Mouse (Mus musculus): ENCODE results near the gene 2010300C02Rik. TPM values are rescaled to one million over a fixed set of nuclear protein-coding genes. Genes with fewer than 3 reads are reported as not detected.
"Not testable (repeated sequence)": the region's sequence is repeated elsewhere in the genome, so short reads cannot be mapped to it uniquely, and the experiment has no call there.

2010300C02Rik gene
- polyA plus RNA-seq, 1 experiment from 2014 or later: 3.5 TPM

DNA sequence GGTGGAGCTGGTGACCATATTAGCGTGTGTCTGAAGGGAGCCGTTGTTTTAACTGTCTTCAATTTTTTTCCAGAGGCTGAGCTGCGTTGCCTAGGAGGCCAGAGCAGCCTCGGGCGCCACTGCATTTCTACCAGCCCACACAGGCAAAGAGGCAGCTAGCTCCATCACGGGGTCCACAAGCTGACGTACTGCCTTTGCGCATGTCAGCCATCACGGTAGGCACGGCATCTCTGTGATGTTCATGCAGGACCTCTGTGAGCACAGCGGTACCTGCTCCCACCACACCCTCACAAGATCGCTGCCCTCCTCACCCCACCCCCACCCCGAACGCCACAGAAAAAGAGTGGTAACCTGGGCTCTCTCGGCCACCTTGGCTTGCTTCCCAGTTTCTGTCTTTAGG, 105.8 kb downstream of the 2010300C02Rik start:
- Histone ChIP-seq H3K4me3 (replicated peaks; ENCODE audit: low read length) (no peak overlapping the region), H3K27ac (ENCODE audit: low read length) (no peak overlapping the region), H3K4me2 (ENCODE audit: low read length) (no peak overlapping the region), H3K4me1 (replicated peaks; ENCODE audit: control insufficient read depth, insufficient read depth, low read length) (no peaks in the 10 kb centered on the region), H3K36me3 (ENCODE audit: control insufficient read depth, insufficient read depth) (no peaks in the 10 kb centered on the region), H3K9me3 (ENCODE audit: control insufficient read depth, low read length) (no peaks in the 10 kb centered on the region), H3K9ac (replicated peaks; ENCODE audit: low read depth, low read length) (no peak overlapping the region), H3K27me3 (replicated peaks; ENCODE audit: control insufficient read depth, insufficient read depth, low read length) (no peaks in the 10 kb centered on the region)
- WGBS: 76% methylated on average over 15 of the region's 15 CpGs
- peak; percentile 15; the same call in 1 of the 2 replicates for ATAC-seq

DNA sequence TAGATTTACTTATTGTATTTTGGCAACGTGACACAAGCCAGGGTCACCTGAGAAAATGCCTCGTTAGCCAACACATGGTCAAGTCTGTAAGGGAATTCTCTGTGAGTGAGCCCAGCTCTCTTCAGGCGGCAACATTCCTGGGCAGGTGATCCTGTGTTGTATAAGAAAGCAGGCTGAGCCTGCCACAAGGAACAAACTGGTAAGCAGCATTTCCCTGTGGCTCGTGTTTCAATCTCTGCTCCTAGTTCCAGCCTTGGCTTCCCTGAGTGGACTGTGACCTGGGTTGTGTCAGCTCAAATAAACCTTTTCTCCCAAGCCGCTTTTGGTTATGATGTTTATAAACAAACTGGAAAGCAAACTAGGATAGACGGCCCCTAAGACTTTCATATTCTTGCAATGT, 108.9 kb downstream of the 2010300C02Rik start:
- Histone ChIP-seq H3K9me3 (ENCODE audit: control insufficient read depth, low read length) (no peaks in the 10 kb centered on the region), H3K9ac (replicated peaks; ENCODE audit: low read depth, low read length) (no peak overlapping the region), H3K4me2 (ENCODE audit: low read length) (no peak overlapping the region), H3K36me3 (ENCODE audit: control insufficient read depth, insufficient read depth) (no peaks in the 10 kb centered on the region), H3K27me3 (replicated peaks; ENCODE audit: control insufficient read depth, insufficient read depth, low read length) (no peaks in the 10 kb centered on the region), H3K4me3 (replicated peaks; ENCODE audit: low read length) (no peak overlapping the region), H3K4me1 (replicated peaks; ENCODE audit: control insufficient read depth, insufficient read depth, low read length) (no peaks in the 10 kb centered on the region), H3K27ac (ENCODE audit: low read length) (no peak overlapping the region)
- 60% methylated on average over 6 of the region's 6 CpGs for WGBS
- ATAC-seq: no peak

DNA sequence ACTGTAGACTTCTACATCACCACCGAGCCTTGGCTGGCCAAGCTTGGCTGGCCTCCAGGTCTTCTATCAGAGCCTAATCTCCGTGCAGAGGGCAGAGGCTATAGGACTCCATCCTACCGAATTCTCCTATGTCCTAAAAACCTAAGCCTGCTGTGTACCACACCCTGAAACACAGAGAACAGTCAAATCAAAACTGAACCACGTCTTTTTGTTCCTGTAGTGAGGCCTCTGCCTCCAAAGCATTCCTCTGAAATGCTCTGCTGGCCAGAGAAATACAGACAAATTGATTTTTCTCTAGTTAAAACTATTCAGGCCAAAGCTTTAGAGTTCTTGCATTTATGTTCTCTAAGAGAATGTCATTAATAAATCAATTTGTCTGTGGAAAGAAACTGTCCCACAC, 109.6 kb downstream of the 2010300C02Rik start:
- no peak for ATAC-seq
- no peak overlapping the region for H3K27ac ChIP-seq (ENCODE audit: low read length)
- H3K36me3 ChIP-seq (ENCODE audit: control insufficient read depth, insufficient read depth): no peaks in the 10 kb centered on the region
- H3K9me3 ChIP-seq (ENCODE audit: control insufficient read depth, low read length): no peaks in the 10 kb centered on the region
- no peak overlapping the region for H3K4me3 ChIP-seq (replicated peaks; ENCODE audit: low read length)
- no peaks in the 10 kb centered on the region for H3K27me3 ChIP-seq (replicated peaks; ENCODE audit: control insufficient read depth, insufficient read depth, low read length)
- H3K4me2 ChIP-seq (ENCODE audit: low read length): no peak overlapping the region
- 64% methylated on average over 4 of the region's 4 CpGs for WGBS
- no peaks in the 10 kb centered on the region for H3K4me1 ChIP-seq (replicated peaks; ENCODE audit: control insufficient read depth, insufficient read depth, low read length)
- no peak overlapping the region for H3K9ac ChIP-seq (replicated peaks; ENCODE audit: low read depth, low read length)

DNA sequence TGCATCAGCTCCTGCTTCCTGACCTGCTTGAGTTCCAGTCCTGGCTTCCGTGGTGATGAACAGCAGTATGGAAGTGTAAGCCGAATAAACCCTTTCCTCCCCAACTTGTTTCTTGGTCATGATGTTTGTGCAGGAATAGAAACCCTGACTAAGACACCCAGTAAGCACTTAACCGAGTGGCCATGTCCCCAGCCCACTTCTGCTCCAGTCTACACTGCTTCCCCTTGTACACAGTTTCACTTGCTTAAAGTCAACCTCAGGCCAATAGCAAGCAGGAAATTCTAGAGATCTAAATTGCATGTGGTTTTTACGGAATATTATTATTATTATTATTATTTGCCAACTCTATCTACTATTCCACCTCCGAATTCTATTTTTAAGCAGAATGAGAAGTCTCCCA, 114.2 kb downstream of the 2010300C02Rik start:
- not testable (repeated sequence) for H3K4me1 ChIP-seq (replicated peaks; ENCODE audit: control insufficient read depth, insufficient read depth, low read length); H3K4me2 ChIP-seq (ENCODE audit: low read length); H3K27ac ChIP-seq (ENCODE audit: low read length); H3K9me3 ChIP-seq (ENCODE audit: control insufficient read depth, low read length); H3K9ac ChIP-seq (replicated peaks; ENCODE audit: low read depth, low read length); H3K4me3 ChIP-seq (replicated peaks; ENCODE audit: low read length); H3K36me3 ChIP-seq (ENCODE audit: control insufficient read depth, insufficient read depth); ATAC-seq; H3K27me3 ChIP-seq (replicated peaks; ENCODE audit: control insufficient read depth, insufficient read depth, low read length)
- 89% methylated on average over 3 of the region's 5 CpGs for WGBS

DNA sequence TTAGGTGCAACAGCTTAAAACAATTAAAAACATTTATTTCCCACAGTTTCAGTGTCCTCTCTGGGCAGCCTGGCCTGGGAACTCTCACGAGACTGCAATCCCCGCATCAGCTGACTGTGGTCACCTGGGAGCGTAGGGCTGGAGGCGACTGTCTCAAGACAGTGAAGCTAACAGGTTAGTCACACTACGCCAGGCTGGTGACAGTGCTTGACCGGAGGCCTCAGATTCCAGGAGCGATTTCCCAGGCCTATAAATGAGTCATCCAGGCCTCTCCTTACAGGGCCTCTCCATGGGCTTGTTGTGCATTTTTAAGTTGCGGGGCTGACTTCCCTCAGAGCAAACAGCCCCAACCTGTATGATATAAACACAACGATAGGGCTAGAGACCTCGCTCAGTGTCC, 116.7 kb downstream of the 2010300C02Rik start:
- Histone ChIP-seq H3K4me1 (replicated peaks; ENCODE audit: control insufficient read depth, insufficient read depth, low read length) (no peaks in the 10 kb centered on the region; the same call in 1 of the 2 replicates), H3K27ac (ENCODE audit: low read length) (no peak overlapping the region), H3K27me3 (replicated peaks; ENCODE audit: control insufficient read depth, insufficient read depth, low read length) (no peaks in the 10 kb centered on the region), H3K9ac (replicated peaks; ENCODE audit: low read depth, low read length) (no peak overlapping the region), H3K36me3 (ENCODE audit: control insufficient read depth, insufficient read depth) (no peaks in the 10 kb centered on the region), H3K9me3 (ENCODE audit: control insufficient read depth, low read length) (no peaks in the 10 kb centered on the region), H3K4me3 (replicated peaks; ENCODE audit: low read length) (no peak overlapping the region), H3K4me2 (ENCODE audit: low read length) (no peak overlapping the region)
- 95% methylated on average over 10 of the region's 10 CpGs for WGBS
- ATAC-seq: no peak

DNA sequence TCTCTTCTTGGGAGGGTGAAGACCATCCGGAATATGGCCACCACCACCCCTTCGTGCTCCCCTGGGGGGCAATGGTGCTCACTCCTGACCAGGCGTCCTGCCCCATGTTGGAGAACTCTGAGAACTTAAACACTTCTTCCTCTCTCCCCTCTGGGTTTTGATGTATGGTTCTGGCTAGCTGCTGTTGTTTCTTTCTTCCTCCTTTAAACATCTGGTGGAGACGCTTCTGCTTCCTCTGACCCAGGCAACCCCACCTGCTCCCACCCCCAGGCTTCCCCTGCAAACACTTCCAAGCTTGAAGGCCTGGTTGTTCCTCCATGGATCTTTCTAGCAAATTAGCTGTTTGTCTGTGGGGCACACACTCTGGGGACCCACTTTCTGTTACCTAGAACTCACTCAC, 117.6 kb downstream of the 2010300C02Rik start:
- Histone ChIP-seq H3K4me2 (ENCODE audit: low read length) (no peak overlapping the region), H3K27ac (ENCODE audit: low read length) (no peak overlapping the region), H3K4me3 (replicated peaks; ENCODE audit: low read length) (no peak overlapping the region), H3K9ac (replicated peaks; ENCODE audit: low read depth, low read length) (no peak overlapping the region), H3K9me3 (ENCODE audit: control insufficient read depth, low read length) (no peaks in the 10 kb centered on the region), H3K36me3 (ENCODE audit: control insufficient read depth, insufficient read depth) (no peaks in the 10 kb centered on the region), H3K4me1 (replicated peaks; ENCODE audit: control insufficient read depth, insufficient read depth, low read length) (no peaks in the 10 kb centered on the region; the same call in 1 of the 2 replicates), H3K27me3 (replicated peaks; ENCODE audit: control insufficient read depth, insufficient read depth, low read length) (no peaks in the 10 kb centered on the region)
- no peak for ATAC-seq
- WGBS: 90% methylated on average over 4 of the region's 4 CpGs

DNA sequence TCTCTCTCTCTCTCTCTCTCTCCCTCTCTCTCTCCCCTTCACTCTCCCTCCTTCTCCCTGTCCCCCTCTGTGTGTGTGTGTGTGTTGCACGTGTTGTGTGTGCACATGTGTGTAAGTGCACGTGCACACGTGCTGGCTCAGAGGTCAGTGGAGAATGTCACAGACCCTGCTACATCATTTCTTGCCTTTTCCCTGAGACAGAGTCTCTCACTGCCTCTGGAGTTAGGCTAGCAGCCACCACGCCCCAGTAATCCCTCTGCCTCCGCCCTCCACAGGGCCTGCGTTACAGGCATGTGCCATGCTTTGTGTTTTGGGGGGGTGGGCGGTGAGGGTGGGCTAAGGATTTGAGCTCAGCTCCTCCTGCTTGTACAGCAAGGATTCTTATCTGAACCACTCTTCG, 118.4 kb downstream of the 2010300C02Rik start:
- no peaks in the 10 kb centered on the region for H3K27me3 ChIP-seq (replicated peaks; ENCODE audit: control insufficient read depth, insufficient read depth, low read length)
- no peak overlapping the region for H3K9ac ChIP-seq (replicated peaks; ENCODE audit: low read depth, low read length)
- H3K9me3 ChIP-seq (ENCODE audit: control insufficient read depth, low read length): no peaks in the 10 kb centered on the region
- no peaks in the 10 kb centered on the region; the same call in 1 of the 2 replicates for H3K4me1 ChIP-seq (replicated peaks; ENCODE audit: control insufficient read depth, insufficient read depth, low read length)
- H3K36me3 ChIP-seq (ENCODE audit: control insufficient read depth, insufficient read depth): no peaks in the 10 kb centered on the region
- no peak for ATAC-seq
- H3K4me3 ChIP-seq (replicated peaks; ENCODE audit: low read length): no peak overlapping the region
- WGBS: 83% methylated on average over 8 of the region's 8 CpGs
- H3K27ac ChIP-seq (ENCODE audit: low read length): no peak overlapping the region
- H3K4me2 ChIP-seq (ENCODE audit: low read length): no peak overlapping the region

DNA sequence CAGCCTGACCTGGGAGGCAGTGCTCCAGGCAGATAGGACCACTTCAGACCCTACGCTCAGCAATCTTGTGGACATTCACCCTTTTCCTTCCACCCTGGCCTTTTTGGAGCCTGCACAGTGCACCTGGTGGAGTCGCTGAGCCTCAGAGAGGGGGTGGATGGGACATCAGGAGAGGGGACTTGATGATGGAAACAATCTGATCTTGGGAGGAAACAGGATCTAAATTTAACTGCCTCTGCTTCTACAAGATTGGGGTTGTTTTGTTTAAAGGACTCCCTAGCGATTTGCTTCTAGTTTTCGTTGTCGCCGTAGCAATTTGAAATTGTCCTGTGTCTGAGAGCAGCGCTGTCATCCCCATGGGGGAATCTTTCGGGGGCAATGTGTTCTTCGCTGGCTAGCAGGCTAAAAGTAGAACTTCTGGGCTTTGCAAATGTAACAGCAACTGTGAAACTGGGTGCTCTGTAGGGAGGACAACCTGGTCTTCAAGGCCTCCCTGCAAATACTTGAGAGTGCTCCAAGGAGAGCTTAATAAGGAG, 119.2 kb downstream of the 2010300C02Rik start:
- no peak for ATAC-seq
- H3K27ac ChIP-seq (ENCODE audit: low read length): no peak overlapping the region
- no peak overlapping the region for H3K4me3 ChIP-seq (replicated peaks; ENCODE audit: low read length)
- H3K9ac ChIP-seq (replicated peaks; ENCODE audit: low read depth, low read length): no peak overlapping the region
- no peak overlapping the region for H3K4me2 ChIP-seq (ENCODE audit: low read length)
- no peaks in the 10 kb centered on the region for H3K9me3 ChIP-seq (ENCODE audit: control insufficient read depth, low read length)
- H3K36me3 ChIP-seq (ENCODE audit: control insufficient read depth, insufficient read depth): no peaks in the 10 kb centered on the region
- no peaks in the 10 kb centered on the region; the same call in 1 of the 2 replicates for H3K4me1 ChIP-seq (replicated peaks; ENCODE audit: control insufficient read depth, insufficient read depth, low read length)
- 88% methylated on average over 9 of the region's 9 CpGs for WGBS
- H3K27me3 ChIP-seq (replicated peaks; ENCODE audit: control insufficient read depth, insufficient read depth, low read length): no peaks in the 10 kb centered on the region

DNA sequence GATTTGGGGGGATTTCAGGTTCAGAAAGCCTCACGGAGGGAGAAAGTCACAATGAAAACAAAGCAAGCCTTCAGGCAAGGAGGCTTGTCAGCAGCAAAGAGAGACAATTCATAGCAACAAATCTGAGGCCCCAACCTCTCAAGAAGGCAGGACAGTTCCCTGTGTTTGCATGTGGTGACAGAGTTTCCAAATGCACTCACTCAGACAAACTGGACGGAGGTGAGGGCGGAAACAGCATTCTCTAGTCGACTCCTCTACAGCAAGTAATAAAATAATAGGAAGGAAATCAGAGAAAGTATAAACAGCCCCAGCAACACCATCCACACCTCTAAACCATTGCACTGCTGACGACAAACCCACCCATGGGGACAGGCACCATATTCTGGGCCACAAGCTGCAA, 120.9 kb downstream of the 2010300C02Rik start:
- no peak overlapping the region for H3K4me3 ChIP-seq (replicated peaks; ENCODE audit: low read length)

DNA sequence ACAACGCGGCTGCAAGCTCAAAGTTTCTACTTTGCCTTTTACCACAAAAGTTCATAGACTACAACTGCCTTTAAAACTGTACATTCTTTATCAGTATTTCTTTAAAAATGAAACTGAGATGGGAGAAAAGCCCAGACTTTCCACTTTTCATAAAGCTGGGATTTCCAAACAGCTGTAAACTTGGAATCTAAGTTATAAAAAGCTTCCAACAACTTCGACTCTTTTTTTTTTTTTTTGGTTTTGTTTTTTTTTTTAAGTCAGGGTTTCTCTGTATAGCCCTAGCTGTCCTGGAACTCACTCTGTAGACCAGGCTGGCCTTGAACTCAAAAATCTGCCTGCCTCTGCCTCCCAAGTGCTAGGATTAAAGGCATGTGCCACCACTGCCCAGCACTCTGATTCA, 125.1 kb downstream of the 2010300C02Rik start:
- H3K27ac ChIP-seq (ENCODE audit: low read length); H3K36me3 ChIP-seq (ENCODE audit: control insufficient read depth, insufficient read depth); H3K27me3 ChIP-seq (replicated peaks; ENCODE audit: control insufficient read depth, insufficient read depth, low read length); H3K9me3 ChIP-seq (ENCODE audit: control insufficient read depth, low read length); H3K4me1 ChIP-seq (replicated peaks; ENCODE audit: control insufficient read depth, insufficient read depth, low read length); H3K4me2 ChIP-seq (ENCODE audit: low read length); ATAC-seq; H3K4me3 ChIP-seq (replicated peaks; ENCODE audit: low read length); H3K9ac ChIP-seq (replicated peaks; ENCODE audit: low read depth, low read length): not testable (repeated sequence)
- 88% methylated on average over 3 of the region's 3 CpGs for WGBS

More for the DNA sequence above, 120.9 kb downstream of the 2010300C02Rik start:
- H3K4me1 ChIP-seq (replicated peaks; ENCODE audit: control insufficient read depth, insufficient read depth, low read length): no peaks in the 10 kb centered on the region; the same call in 1 of the 2 replicates
- no peaks in the 10 kb centered on the region for H3K36me3 ChIP-seq (ENCODE audit: control insufficient read depth, insufficient read depth)
- no peak overlapping the region for H3K27ac ChIP-seq (ENCODE audit: low read length)
- no peak overlapping the region for H3K9ac ChIP-seq (replicated peaks; ENCODE audit: low read depth, low read length)
- H3K4me2 ChIP-seq (ENCODE audit: low read length): no peak overlapping the region
- no peak for ATAC-seq
- 78% methylated on average over 5 of the region's 5 CpGs for WGBS
- H3K9me3 ChIP-seq (ENCODE audit: control insufficient read depth, low read length): no peaks in the 10 kb centered on the region
- no peaks in the 10 kb centered on the region for H3K27me3 ChIP-seq (replicated peaks; ENCODE audit: control insufficient read depth, insufficient read depth, low read length)
